ENCODE assay signal across 17 mouse cellular contexts in genomic region chr5:74246453-74246852, GRCm38 (mm10). TPM values are rescaled to one million over a fixed set of nuclear protein-coding genes. Genes with fewer than 3 reads are reported as not detected.
DNase-seq lines count a peak whose midpoint lies in the region; ATAC-seq and TF ChIP-seq lines count a peak whose summit lies in the region.
"Had no signal": no experiment of that assay in that cellular context is flagged by ENCODE, and none has a peak within 500 bp of the region (broad histone marks: within the 10 kb centered on the region; RNA-seq: fewer than 3 reads in every experiment).

No protein-coding gene starts in this region.

- TF ChIP-seq CTCF in Patski (IDR thresholded peaks at IDR 0.05): no peak

- H3K4me2 ChIP-seq in forebrain, embryonic 14.5 days (ENCODE audit: low read length): no peak overlapping the region
- H3K4me2 ChIP-seq in forebrain, embryonic 15.5 days (replicated peaks): no peak overlapping the region
- no peak overlapping the region for H3K4me2 ChIP-seq in kidney, embryonic 15.5 days
- H3K4me2 ChIP-seq in limb, embryonic 14.5 days (replicated peaks; ENCODE audit: low read depth, low read length, severe bottlenecking): no peak overlapping the region
- H3K4me2 ChIP-seq: heart, embryonic 13.5 days had no signal

- no peaks in the 10 kb centered on the region for H3K9me3 ChIP-seq in forebrain, embryonic 14.5 days (replicated peaks; ENCODE audit: control insufficient read depth, low read length)
- H3K9me3 ChIP-seq in forebrain, embryonic 15.5 days: no peaks in the 10 kb centered on the region
- H3K9me3 ChIP-seq in kidney, embryonic 15.5 days (replicated peaks): no peaks in the 10 kb centered on the region
- H3K9me3 ChIP-seq in limb, embryonic 14.5 days (ENCODE audit: control insufficient read depth, low read length): no peaks in the 10 kb centered on the region
- H3K9me3 ChIP-seq: heart, embryonic 13.5 days had no signal

- 26% methylated on average over 4 of the region's 4 CpGs for WGBS in forebrain, embryonic 14.5 days
- 31% methylated on average over 4 of the region's 4 CpGs for WGBS in forebrain, embryonic 15.5 days
- 33% methylated on average over 4 of the region's 4 CpGs for WGBS in kidney, embryonic 15.5 days
- 48% methylated on average over 4 of the region's 4 CpGs for WGBS in limb, embryonic 14.5 days

- in situ Hi-C loops in Patski (cut with MboI; ENCODE audit: low pct_unique_long_range_greater_than_20kb): no loop called here

- POLR2A ChIA-PET in Patski (lab: Charles Lee): interaction anchor here (1.6 kb wide), 1 partner anchor 11 kb away, joined by 4 read pairs; no protein-coding TSS in a partner anchor

- no peaks in the 10 kb centered on the region for H3K36me3 ChIP-seq in forebrain, embryonic 14.5 days (ENCODE audit: control insufficient read depth, insufficient read depth, low read length)
- H3K36me3 ChIP-seq in forebrain, embryonic 15.5 days: no peaks in the 10 kb centered on the region
- H3K36me3 ChIP-seq in kidney, embryonic 15.5 days: no peaks in the 10 kb centered on the region
- H3K36me3 ChIP-seq in limb, embryonic 14.5 days (ENCODE audit: control insufficient read depth, insufficient read depth, low read length): no peaks in the 10 kb centered on the region
- H3K36me3 ChIP-seq: heart, embryonic 13.5 days had no signal

- TF ChIP-seq POLR2A in limb, embryonic 14.5 days (IDR thresholded peaks at IDR 0.05; ENCODE audit: borderline replicate concordance, extremely low read depth, insufficient read depth, insufficient read length): no peak

- H3K27me3 ChIP-seq in forebrain, embryonic 14.5 days (replicated peaks; ENCODE audit: control insufficient read depth, insufficient read depth, low read length): no peaks in the 10 kb centered on the region
- H3K27me3 ChIP-seq in forebrain, embryonic 15.5 days: no peaks in the 10 kb centered on the region
- H3K27me3 ChIP-seq in kidney, embryonic 15.5 days: peaks cover 6% of the 10 kb centered on the region; the same call in 1 of the 2 replicates
- no peaks in the 10 kb centered on the region for H3K27me3 ChIP-seq in Patski
- H3K27me3 ChIP-seq in limb, embryonic 14.5 days (ENCODE audit: control insufficient read depth, insufficient read depth, low read length): no peaks in the 10 kb centered on the region
- H3K27me3 ChIP-seq: heart, embryonic 13.5 days had no signal

- no peak overlapping the region for H3K27ac ChIP-seq in forebrain, embryonic 14.5 days (ENCODE audit: low read depth, low read length)
- no peak overlapping the region for H3K27ac ChIP-seq in forebrain, embryonic 15.5 days (replicated peaks)
- peak overlapping the region; percentile 20; the same call in 1 of the 2 replicates for H3K27ac ChIP-seq in kidney, embryonic 15.5 days
- H3K27ac ChIP-seq in limb, embryonic 14.5 days (replicated peaks; ENCODE audit: low read depth, low read length): no peak overlapping the region

- peak; percentile 12; the same call in 1 of the 2 replicates for ATAC-seq in forebrain, embryonic 14.5 days
- ATAC-seq in forebrain, embryonic 15.5 days (replicated peaks): no peak
- ATAC-seq in kidney, embryonic 15.5 days (replicated peaks; ENCODE audit: low FRiP score): peak; percentile 61
- ATAC-seq in Patski: peak; percentile 63
- ATAC-seq in limb, embryonic 14.5 days (ENCODE audit: low FRiP score, low read depth): peak; percentile 71; the same call in 1 of the 2 replicates
- no peak for ATAC-seq in CD4-positive, CD25-positive, alpha-beta regulatory T cell, adult 4 months
- ATAC-seq: forebrain, embryonic 16.5 days; midbrain, embryonic 16.5 days had no signal

- CTCF ChIA-PET in Patski (lab: Charles Lee): interaction anchor here (1.2 to 1.6 kb wide), 2 partner anchors 10 to 18 kb away, joined by 3 to 4 read pairs; no protein-coding TSS in a partner anchor

- DNase-seq in forebrain, embryonic 14.5 days (ENCODE audit: low spot score): no peak
- DNase-seq in kidney, adult 18-20 months: no peak
- DNase-seq in Patski (ENCODE audit: low read depth, low spot score): peak; percentile 57
- DNase-seq in limb, embryonic 14.5 days (ENCODE audit: low spot score): no peak
- no peak for DNase-seq in urinary bladder, postnatal 10 days (ENCODE audit: low spot score)
- DNase-seq: gastrocnemius, postnatal 14 days; kidney, postnatal 36 days; liver; lung, adult 2 months; right cerebral cortex, postnatal 14 days; thymus, postnatal 36 days had no signal

- H3K9ac ChIP-seq in forebrain, embryonic 14.5 days (ENCODE audit: low read length): no peak overlapping the region
- no peak overlapping the region for H3K9ac ChIP-seq in forebrain, embryonic 15.5 days (replicated peaks)
- no peak overlapping the region for H3K9ac ChIP-seq in kidney, embryonic 15.5 days
- no peak overlapping the region for H3K9ac ChIP-seq in limb, embryonic 14.5 days (ENCODE audit: low read depth, low read length, severe bottlenecking)
- H3K9ac ChIP-seq: heart, embryonic 13.5 days had no signal

- 0 out of 2 replicates have a peak, but pooled peaks cover 3% of the 10 kb centered on the region for H3K4me1 ChIP-seq in forebrain, embryonic 14.5 days (ENCODE audit: control insufficient read depth, insufficient read depth, low read length)
- H3K4me1 ChIP-seq in forebrain, embryonic 15.5 days: peaks cover 9% of the 10 kb centered on the region
- peaks cover 45% of the 10 kb centered on the region for H3K4me1 ChIP-seq in kidney, embryonic 15.5 days
- peaks cover 14% of the 10 kb centered on the region for H3K4me1 ChIP-seq in limb, embryonic 14.5 days (ENCODE audit: control insufficient read depth, insufficient read depth, low read length)

- H3K4me3 ChIP-seq in forebrain, embryonic 14.5 days (ENCODE audit: low read depth, low read length): no peak overlapping the region
- no peak overlapping the region for H3K4me3 ChIP-seq in forebrain, embryonic 15.5 days
- H3K4me3 ChIP-seq in kidney, embryonic 15.5 days (replicated peaks): no peak overlapping the region
- no peak overlapping the region for H3K4me3 ChIP-seq in limb, embryonic 14.5 days (replicated peaks; ENCODE audit: low read length)
- H3K4me3 ChIP-seq: heart, embryonic 13.5 days had no signal

RNA-seq across cellular contexts. Expression of gene Rasl11b, which starts 51.4 kb away (rescaled TPM):
- 26.6 and 27.4 TPM in 2 replicates for polyA plus RNA-seq in forebrain, embryonic 14.5 days (2014; fragmentation: Nextera tagmentation; extraction: Ambion mirVana)
- polyA plus RNA-seq in forebrain, embryonic 15.5 days (2015; fragmentation: Nextera tagmentation; extraction: Ambion mirVana): 30.9 TPM in 2 replicates
- polyA plus RNA-seq in kidney, embryonic 15.5 days (2015; fragmentation: Nextera tagmentation; extraction: Ambion mirVana): 60.3 and 63.1 TPM in 2 replicates
- polyA plus RNA-seq in Patski (2021): 8.0 TPM
- 111 and 146 TPM in 2 replicates for polyA plus RNA-seq in limb, embryonic 14.5 days (2012; rRNA removed)
- polyA plus RNA-seq in limb, embryonic 14.5 days (2014; fragmentation: Nextera tagmentation; extraction: Ambion mirVana): 102 and 116 TPM in 2 replicates
- 1 to 10 TPM; 3.4 to 5.0 TPM for polyA plus RNA-seq in CD4-positive, CD25-positive, alpha-beta regulatory T cell, adult 4 months (2017; shearing (Covaris generic))

Comparison
In these comparisons a context has a peak if more than half of its experiments do, and no peak if none do; other contexts are left out.
1. ATAC-seq: peak in forebrain, embryonic 14.5 days (single experiment), kidney, embryonic 15.5 days (single experiment), Patski (single experiment) and limb, embryonic 14.5 days (single experiment); none in forebrain, embryonic 15.5 days (single experiment) and CD4-positive, CD25-positive, alpha-beta regulatory T cell, adult 4 months (single experiment).